Mouse (Mus musculus): ENCODE data around the gene Itga3. TPM values are rescaled to one million over a fixed set of nuclear protein-coding genes. Genes with fewer than 3 reads are reported as not detected.
A peak's percentile ranks its signal among the peaks of the same experiment; 100 is the strongest.

Gene Itga3
- 1 to 10 TPM; 3.6 to 5.3 (median 4.1) TPM for total RNA-seq (2022)

GRCm38 (mm10) chr11:95076536-95077111, at the start of gene Itga3:
Gene Itga3 (minus strand): TSS chr11:95076801.
- DNase-seq (ENCODE audit: low spot score in 2 of 2): peak in 1 of 2 experiments; percentile 21

- no peak for DNase-seq (ENCODE audit: low spot score in 2 of 2)
These were observed 48.9 kb upstream of the Itga3 start for GRCm38 (mm10) chr11:95125366-95125948.

- DNase-seq (ENCODE audit: low spot score in 2 of 2): no peak
These were observed 45.5 kb upstream of the Itga3 start for GRCm38 (mm10) chr11:95122100-95122489.

GRCm38 (mm10) chr11:95121161-95122099, 44.8 kb upstream of the Itga3 start:
- no peak for DNase-seq (ENCODE audit: low spot score in 2 of 2)

GRCm38 (mm10) chr11:95120633-95121020, 44.0 kb upstream of the Itga3 start:
- no peak for DNase-seq (ENCODE audit: low spot score in 2 of 2)

- no peak for DNase-seq (ENCODE audit: low spot score in 2 of 2)
These were observed 43.5 kb upstream of the Itga3 start, which contains the start of gene Dlx3 for GRCm38 (mm10) chr11:95119990-95120632. Gene Dlx3 (plus strand): TSS chr11:95120119.

- DNase-seq (ENCODE audit: low spot score in 2 of 2): no peak
These were observed 41.9 kb upstream of the Itga3 start for GRCm38 (mm10) chr11:95118505-95118904.

- DNase-seq (ENCODE audit: low spot score in 2 of 2): peak; percentile 38 to 52
These were observed 40.4 kb upstream of the Itga3 start for GRCm38 (mm10) chr11:95117030-95117429.

- no peak for DNase-seq (ENCODE audit: low spot score in 2 of 2)
These were observed 33.5 kb upstream of the Itga3 start for GRCm38 (mm10) chr11:95110081-95110480.

- DNase-seq (ENCODE audit: low spot score in 2 of 2): no peak
These were observed 32.4 kb upstream of the Itga3 start for GRCm38 (mm10) chr11:95109000-95109399.

GRCm38 (mm10) chr11:95106440-95107236, 30.0 kb upstream of the Itga3 start:
- DNase-seq (ENCODE audit: low spot score in 2 of 2): peak; percentile 45 to 63

GRCm38 (mm10) chr11:95105274-95105874, 28.8 kb upstream of the Itga3 start:
- DNase-seq (ENCODE audit: low spot score in 2 of 2): no peak

- no peak for DNase-seq (ENCODE audit: low spot score in 2 of 2)
These were observed 27.7 kb upstream of the Itga3 start for GRCm38 (mm10) chr11:95104266-95104665.

- DNase-seq (ENCODE audit: low spot score in 2 of 2): no peak
These were observed 25.7 kb upstream of the Itga3 start for GRCm38 (mm10) chr11:95102161-95102904.

- DNase-seq (ENCODE audit: low spot score in 2 of 2): no peak
These were observed 24.6 kb upstream of the Itga3 start for GRCm38 (mm10) chr11:95101071-95101788.

- DNase-seq (ENCODE audit: low spot score in 2 of 2): no peak
These were observed 23.8 kb upstream of the Itga3 start for GRCm38 (mm10) chr11:95100393-95100792.

GRCm38 (mm10) chr11:95098346-95099095, 21.9 kb upstream of the Itga3 start:
- DNase-seq (ENCODE audit: low spot score in 2 of 2): no peak

- DNase-seq (ENCODE audit: low spot score in 2 of 2): no peak
These were observed 21.3 kb upstream of the Itga3 start for GRCm38 (mm10) chr11:95097889-95098288.
